Mouse (Mus musculus) WW6 (cell line): ENCODE data around the gene Pus7l.

Experiments used
- DNase-seq: peaks from one replicate; pipeline ENCODE4 v3.0.0-alpha.2; 2013; ENCODE audit warnings: low read depth, low spot score

The Pus7l gene

DNA sequence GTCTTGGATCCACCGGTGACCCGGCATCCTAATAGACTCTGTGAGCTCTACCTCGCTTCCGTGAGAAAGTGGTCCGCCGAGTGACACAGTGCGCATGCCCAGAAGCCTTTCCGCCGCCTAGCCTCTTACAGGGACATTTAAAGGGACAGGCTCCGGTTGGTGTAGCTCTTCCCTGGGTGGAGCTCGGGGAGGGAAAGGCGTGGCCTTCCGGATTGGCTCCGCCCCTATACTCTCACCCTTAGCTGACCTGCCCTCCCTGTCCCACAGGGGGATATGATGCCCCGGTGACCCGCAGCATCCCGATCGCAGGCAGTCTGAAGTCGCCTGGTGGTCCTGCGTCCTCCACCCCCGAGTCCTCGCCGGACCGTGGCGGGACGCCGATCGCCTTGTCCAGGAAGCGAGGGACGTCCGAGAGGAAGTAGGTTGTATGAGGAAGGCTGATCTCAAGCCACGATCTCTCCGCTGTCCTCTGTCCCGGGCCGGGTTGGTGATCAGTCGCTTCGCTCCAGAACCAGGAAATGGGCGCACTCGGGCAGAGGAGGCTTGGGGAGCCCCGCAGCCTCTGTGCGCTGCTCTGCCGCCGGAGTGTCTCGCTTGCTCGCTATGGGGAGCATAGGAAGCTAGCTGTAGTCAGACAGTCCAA is at the start of gene Pus7l, which contains the start of gene Irak4:
Pus7l (minus strand) TSS at position 139 of the 643 bp plus-strand sequence.
Irak4 (plus strand) TSS at position 235 of the 643 bp plus-strand sequence.
- DNase-seq = peak; percentile 84

DNA sequence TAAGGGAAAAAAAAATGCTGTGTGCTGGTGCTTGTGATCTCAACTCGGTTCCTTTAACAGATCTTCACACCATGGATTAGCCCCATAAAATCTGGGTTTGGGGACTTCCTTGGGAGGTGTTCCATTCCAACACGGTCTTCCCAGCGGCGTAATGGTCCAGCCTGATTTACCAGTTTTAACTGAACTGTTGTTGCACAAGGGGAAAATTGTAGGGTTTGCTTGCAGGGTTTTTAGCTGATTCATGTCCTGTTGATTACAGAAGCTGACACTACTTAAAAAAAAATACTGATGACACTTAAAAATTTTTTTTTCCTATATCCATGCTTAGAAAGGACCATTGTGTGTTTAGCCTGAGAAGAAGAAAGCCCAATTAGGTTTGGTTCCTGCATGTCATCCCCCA is 48.0 kb upstream of the Pus7l start:
- no peak for DNase-seq

DNA sequence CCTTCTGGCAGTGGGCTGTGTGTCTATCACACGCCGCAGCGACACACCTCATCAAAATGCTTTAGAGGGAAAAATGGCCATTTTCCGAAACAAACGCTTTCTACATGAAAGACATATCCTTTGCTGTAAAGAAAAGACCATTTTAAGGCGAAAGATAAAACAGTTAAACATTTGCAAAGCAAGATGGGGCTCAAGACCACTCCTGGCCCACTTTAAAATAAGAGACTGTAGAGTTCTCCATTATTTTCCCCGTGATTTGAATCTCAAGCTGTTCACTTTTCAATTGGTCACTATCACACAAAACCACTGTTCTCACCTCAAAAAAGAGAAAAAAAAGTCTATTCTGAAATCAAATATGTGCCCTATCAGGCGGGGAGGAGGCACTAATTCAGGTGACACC is 46.7 kb upstream of the Pus7l start:
- DNase-seq = no peak

DNA sequence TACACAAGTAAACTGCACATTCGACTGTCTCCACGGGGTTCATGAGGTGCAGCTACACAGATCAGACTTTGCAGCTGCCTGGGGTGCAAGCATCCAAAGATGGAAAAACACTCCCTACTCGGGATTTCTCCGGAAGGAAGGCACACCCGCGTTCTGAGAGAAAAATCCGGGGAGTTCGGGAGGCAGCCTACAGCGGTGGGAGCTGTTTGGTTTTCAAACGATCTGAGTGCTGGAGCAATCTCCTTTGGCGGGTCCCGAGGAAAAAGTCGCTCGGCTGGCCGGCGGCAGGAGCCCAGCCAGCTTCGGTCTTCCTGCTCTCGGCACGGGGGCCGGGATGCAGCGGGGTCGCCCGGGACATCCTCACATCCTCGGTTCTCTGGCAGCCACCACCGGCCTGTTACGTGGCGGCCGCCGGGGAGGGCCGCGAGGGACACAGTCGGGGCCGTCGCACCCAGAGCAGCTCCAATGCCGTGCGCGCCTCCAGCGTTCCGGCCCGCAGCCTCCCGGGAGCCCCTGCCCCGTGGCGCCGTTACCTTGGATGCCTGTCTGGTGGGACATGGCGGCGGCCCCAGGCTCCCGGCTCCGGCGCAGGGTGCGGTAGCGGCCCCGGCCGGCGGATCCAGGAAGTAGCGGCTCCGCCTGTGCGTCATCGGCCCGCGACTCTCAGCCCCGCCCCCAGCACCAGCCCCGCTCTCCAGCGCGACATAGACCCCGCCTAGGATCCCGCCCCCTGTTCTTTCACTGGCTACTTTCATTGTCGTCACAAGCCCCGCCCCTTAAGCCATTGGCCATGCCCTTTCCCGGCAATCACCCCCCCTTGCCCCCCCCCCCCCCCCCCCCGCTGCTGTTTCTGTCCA is 46.1 kb upstream of the Pus7l start, which contains the start of gene Twf1:
Twf1 (minus strand) TSS at position 671 of the 857 bp plus-strand sequence.
- DNase-seq = peak; percentile 84

DNA sequence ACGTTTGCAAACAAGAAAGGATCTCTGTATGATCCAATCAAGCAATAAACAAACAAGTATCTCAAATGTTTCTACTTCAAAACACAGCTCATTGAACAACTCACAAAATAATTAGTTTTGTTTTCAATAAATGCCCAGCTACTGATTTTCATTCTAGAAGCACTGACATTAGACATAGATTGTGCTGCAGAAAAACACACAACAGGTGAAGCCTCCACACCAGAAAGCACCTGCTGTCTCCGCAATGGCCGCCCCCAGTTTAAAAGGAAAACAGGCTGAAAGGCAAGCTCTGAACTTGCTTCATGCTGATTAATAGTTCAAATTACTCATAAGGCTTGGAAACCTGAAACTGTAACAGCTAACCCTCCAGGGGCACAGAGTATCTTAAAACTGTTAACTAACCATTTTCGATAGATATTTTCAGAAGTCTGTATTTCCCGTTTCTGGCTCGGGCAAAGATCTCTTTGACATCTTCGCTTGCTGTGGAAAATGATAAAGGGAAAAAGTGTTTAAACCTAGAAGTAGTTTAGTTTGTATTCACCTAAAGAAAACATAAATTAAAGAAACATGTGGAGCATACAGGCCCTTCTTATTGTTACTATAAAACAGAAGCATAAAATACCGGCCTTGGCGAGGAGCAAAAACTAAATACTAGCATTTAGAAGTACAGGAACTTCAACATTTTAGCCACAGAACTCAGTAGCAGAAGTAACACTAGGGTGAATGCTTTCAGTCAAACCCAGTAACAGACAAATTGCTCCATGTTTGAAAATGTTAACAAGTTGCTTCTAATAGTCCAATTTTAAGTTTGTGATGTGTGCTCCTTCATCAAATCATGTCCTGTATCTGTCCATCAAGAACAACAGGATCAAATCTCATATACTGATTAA is 44.7 kb upstream of the Pus7l start:
- no peak for DNase-seq

DNA sequence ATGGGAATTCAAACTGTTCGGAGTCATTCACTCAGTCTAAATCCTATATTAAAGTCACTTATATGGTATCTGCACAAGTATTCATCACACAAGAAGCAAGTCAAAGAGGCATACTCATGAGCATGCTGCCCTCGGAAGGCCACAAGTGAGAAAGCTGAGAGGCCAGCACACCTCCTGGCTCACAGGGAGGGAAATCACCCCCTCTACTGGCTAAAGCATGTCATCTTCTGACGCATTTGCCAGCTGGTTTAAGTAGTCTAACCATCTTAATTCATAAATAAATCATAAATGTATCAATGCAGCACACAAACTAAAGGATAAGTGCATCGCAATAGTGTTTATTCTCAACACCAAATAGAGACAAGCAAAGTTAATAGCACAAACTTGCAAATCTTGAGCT is 41.4 kb upstream of the Pus7l start:
- no peak for DNase-seq

DNA sequence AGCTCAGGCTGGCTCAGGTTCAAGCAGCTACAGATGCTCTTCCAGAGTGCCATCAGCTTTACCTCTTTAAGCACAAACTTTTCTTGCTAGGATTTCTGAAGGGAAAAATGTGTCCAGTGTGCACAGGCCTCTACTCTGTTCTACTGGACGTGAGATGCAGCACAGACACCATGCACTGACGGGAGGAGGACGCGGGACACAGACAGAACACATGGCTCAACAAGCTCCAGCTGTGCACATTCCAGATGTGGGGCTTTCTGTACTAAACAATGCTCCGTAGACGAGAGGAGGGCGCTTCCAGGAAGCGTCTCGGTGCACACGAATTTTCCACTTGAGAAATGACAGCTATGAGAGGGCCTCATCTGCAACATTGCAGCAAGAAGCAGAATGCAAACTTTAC is 39.8 kb upstream of the Pus7l start:
- no peak for DNase-seq

DNA sequence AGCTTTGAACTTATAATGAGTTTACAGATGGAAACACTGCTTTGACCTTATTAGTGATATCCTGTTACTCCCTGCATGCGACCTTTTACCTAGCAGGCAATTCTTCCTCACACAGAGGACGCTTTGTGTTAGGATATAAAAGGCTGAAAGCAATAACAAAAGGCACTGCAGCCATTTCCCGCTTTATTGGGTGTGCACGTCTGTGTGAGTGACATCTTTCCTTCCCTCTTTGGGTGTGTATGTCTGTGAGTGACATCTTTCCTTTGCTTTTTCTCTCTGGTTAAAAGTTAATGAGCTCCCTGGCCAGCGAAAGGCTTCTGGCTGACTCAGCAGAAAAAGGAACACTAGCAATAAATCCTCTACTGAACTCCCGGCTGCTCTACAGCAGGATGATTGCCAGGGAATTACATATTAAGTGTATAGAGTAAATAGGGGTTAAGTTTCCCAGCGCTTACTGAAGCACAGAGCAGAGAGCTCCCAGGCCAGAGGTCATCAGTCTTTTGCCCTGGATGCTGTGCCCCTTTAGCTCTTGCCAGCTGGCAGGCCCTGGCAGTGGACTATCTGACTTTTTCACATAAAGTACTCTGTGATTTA is 38.8 kb upstream of the Pus7l start:
- DNase-seq = no peak

DNA sequence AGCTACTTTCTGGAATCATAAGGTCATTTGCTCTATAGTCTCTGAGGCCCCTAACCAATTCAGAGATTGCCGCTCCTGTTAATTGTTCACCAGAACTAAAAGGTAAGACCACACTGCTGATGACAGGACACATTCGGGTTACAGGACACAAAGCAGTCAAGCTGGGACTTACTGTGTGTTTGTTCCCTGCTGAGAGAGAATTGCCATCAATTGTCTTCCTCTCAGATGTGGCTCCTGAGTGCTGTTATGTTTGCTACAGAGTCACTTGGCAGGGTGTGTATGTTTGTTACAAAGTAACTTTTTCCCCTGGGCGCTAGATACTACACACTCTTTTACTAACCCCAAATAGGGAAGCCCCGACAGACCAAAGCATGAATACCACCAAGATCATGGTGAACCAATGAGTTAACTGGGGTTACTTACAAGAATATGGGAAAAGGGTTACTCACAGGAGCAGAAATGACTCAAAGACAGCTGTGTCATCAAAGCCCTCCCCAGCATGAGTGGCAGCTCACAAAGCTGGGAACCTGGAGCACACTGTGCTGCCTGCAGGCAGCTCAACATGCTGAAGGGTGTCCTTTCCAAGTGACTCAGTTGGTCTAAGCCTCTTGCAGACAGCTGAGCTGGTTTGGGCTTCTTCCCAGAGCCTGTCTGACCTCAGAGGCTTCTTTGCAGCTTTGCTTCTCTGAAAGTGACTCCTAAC is 31.4 kb upstream of the Pus7l start:
- DNase-seq = no peak

DNA sequence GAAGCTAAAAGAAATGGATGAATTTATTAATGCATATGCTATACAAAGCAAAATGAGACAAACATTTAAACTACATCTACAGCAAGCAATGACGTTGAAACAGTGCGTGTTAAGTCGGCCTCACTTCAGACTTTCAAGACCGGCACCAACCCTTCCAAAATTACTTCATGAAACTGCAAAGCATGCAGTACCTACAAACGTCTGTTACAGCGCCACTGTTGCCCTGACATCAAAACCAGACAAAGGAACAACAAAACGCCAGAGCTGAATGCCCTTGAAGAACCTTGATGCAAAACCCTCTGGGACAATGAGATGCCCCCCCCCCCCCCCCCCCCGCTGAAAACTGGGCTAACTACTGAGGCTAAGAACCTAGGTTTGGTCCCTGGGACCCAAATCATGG is 29.4 kb upstream of the Pus7l start:
- DNase-seq = no peak

DNA sequence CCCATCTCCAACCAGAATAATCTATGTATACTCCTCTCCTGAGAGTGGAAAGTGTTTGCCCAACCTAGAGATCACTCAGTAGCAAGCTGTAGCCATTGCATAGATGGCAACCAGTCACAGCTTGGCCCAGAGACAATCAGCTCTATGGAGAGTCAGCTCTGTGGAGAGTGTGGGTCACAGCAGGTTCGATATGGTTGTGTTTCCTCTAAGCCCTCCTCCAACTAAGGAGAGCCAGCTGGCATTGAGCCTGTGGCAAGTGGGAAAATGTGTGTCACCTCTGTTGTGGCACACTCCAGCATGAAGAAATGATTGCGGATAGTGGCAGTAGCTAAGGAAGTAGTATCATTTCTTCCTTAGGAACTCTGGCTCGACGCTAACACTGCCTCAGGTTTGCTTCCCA is 28.2 kb upstream of the Pus7l start:
- no peak for DNase-seq

DNA sequence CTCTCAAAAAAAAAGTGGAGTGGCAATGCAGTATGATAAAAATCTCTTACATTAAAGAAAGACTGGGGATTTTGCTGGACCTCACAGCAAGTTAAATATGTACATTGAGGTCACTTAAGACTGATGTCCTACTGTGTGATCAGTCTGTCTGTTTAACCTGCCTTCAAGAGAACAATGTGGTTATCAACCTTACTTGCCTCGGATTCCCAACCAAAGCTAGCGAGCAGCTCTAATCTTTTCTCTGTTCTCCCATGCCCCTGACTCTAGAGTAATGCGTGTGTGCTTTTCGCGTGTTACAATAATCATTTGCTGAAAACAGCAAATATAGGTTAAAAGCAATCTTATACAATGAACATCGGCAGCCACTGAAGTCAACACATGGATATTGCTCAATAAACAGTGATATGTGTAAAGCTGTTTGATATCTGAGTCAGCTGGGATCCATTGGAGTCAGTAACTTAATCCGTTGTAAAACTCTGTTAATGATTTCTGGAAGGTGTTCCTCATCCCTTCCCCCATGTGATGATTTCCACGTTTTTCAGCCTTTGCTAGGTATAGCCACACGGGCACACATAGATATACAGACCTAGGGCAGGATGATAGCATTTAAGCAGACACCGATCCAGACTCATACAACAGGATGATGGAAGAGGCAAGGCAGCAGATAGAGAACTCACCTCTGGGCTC is 25.3 kb upstream of the Pus7l start:
- DNase-seq = no peak

DNA sequence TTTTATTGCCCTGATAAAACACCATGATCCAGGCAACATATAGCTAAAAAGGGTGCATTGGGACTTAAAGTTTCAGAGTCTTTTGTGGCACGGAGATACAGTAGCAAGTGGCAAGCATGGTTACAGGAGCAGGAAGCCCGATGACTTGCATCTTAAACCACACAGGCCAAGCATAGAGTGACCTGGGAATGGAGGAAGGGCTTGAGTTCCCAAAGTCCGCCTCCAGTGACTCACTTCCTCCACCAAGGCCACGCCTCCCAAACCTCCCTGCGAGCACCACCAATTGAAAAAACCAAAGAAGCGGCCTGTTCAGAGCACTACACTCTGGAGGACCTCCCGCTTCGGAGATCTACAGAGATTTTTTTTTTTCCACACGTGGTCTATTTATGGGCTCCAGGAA is 22.5 kb upstream of the Pus7l start:
- DNase-seq = peak; percentile 53

DNA sequence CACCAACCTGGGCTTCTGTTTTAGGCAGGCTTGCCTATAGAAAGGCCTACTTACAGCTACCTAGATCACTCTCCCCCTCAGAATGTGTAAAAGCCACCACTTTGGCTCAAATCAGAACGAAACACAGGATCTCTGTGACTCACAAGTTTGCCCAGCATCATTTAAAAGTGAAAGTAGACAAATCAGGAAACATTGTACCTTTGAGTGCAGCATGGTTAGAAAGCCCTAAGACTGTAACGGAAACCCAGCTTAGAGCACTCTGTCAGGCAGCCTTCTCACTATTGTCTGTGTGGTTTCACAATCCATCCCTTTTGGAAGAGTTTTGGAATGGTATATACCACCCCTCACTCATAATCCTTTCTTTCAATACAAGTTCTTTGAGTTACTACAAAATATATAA is 21.6 kb upstream of the Pus7l start:
- DNase-seq = no peak

DNA sequence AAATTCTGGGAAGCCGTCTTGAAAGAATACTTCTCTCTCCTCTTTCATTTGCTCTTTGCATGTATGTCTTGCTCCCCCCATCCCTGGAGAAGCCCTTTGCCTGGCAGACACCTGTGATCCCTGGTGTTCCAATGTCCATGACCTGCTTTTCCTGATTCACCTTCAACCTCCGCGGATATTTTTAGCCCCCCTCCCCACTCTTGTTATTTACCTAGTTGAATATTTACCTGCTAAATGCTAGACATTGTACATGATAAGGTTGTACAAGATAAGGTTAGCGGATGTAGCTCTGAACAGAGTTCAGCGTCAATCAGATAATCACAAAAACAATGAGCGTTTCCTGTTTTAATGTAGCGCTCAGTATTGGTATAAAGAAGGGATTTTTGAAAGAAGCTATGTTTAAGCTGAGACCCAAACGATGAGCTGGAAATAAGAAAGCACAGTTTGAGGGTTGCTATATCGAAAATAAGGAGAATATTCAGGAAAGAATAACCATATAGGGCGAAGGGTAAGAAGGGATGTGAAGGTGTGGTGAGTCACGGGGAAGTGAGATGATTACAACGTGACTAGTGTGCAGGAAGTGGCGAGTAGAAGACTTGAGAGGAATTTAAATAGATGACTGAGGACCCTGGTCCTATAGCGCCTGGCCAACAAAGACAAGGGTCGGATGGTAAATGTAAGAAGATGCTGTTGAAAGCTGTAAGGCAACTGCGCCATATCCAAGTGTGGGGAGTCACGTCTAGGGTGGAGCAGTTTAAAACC is 15.7 kb upstream of the Pus7l start:
- DNase-seq = no peak

DNA sequence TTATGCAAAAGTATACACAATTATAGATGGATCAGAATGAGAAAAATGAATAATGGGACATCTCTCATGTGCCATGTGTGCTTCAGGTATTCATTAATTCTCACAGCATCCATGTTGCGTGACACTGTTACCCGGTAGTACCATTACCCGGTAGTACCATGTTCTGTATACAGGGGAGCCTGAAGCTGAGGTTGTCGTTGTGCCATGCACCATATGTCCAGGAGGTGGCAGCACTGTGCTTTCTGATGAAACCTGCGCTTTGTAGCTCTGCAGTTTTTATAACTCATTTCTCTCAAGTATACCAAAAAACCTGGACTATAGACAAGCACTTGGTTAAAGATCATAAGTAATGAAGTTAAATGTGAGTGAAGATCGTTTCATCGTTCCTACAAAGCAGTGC is 14.1 kb upstream of the Pus7l start:
- DNase-seq = peak; percentile 65

DNA sequence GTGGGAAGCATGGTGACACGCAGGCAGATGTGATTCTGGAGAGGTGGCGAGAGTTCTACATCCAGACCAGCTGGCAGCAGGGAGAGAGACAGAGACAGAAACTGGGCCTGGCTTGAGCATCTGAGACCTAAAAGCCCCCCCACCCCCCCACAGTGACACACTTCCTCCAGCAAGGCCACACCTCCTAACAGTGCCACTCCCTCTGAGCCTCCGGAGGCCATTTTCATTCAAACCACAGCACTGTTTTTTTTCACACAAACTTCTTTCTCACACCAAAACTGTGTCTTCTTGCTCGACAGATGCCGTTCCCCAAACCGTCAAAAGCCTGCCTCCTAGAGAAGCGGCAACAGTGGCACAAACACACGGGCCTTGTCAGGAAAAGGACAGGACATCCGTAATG is 10.2 kb upstream of the Pus7l start:
- no peak for DNase-seq

DNA sequence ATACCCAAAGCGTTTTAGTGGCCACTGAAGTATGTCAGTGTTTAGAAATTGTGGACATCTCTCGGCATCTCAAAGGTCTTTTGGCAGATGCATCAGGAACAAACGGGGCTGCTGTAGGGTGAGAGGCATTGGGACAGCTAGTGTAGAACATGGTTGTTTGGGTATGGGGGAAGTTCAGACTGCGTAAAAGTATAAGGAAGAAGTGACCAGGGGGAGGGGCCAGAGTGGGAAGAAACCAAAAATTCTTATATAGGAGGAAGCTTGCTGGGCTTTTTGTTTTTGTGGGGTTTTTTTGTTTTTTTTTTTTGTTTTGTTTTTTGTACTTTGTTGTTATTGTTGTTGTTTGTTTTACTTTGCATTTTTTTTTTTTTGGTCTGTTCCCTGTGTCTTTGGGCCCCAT is 1.5 kb upstream of the Pus7l start:
- DNase-seq = no peak

DNA sequence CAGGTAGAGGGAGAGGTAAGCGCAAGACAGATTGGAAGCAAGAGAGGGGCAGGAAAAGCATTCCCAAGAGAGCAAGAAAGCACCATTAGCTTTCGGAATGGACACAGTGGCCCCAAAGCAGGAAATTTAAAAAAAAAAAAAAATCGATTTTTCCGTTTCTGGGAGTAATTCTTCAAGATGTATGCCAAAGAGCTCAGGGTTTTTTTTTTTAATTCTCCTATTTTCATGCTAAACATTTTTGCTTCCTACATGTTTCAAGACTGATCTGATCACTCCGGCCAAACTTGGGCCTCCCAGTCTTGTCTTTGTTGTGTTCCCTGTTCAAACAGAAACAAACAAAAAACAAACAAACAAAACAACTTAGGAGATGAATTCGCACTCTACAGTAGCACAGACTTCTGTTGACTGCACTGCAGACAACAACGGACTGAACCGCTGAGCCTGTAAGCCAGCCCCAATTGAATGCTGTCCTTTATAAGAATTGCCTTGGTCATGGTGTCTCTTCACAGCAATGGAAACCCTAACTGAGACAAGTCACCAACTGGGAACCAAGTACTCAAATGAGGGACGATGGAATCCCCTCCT is 797 bp upstream of the Pus7l start:
- no peak for DNase-seq
